In genomic region chr7:80260625-80261371, GRCm38 (mm10) we compare ENCODE assay signal across 8 mouse cellular contexts. TPM values are rescaled to one million over a fixed set of nuclear protein-coding genes. Genes with fewer than 3 reads are reported as not detected.
DNase-seq lines count a peak whose midpoint lies in the region; ATAC-seq lines count a peak whose summit lies in the region.

Gene Ngrn, plus strand, starts transcription at chr7:80261215.

- peak within 1 kb of the TSS; percentile 91 for H3K4me3 ChIP-seq in intestine, embryonic 15.5 days (replicated peaks)

- intact Hi-C loops in gastrocnemius, postnatal 36 days (cut with DNase I): no loop called here
- intact Hi-C loops in left cerebral cortex, postnatal 14 days (cut with DNase I): no loop called here

- peaks cover 16% of the 10 kb centered on the region for H3K36me3 ChIP-seq in intestine, embryonic 15.5 days

- peak; percentile 78 for DNase-seq in adrenal gland, adult 8-10 months
- DNase-seq in embryo, embryonic 11.5 days (ENCODE audit: low read depth, low spot score): peak; percentile 65
- DNase-seq in gastrocnemius, postnatal 36 days: peak; percentile 75 to 79
- DNase-seq in left cerebral cortex, postnatal 14 days (ENCODE audit: low spot score in 2 of 2): peak; percentile 86 to 88
- DNase-seq in right cerebral cortex, postnatal 14 days: peak; percentile 82
- DNase-seq in urinary bladder, postnatal 36 days (ENCODE audit: low spot score in 2 of 2): peak; percentile 82 to 86

- H3K9ac ChIP-seq in intestine, embryonic 15.5 days: peak within 1 kb of the TSS; percentile 85

- ATAC-seq in intestine, embryonic 15.5 days: peak; percentile 92
- peak; percentile 79 for ATAC-seq in megakaryocyte-erythroid progenitor cell, adult 5-6 weeks (replicated peaks; ENCODE audit: low FRiP score, low TSS enrichment, poor library complexity, severe bottlenecking)

- H3K27me3 ChIP-seq in intestine, embryonic 15.5 days (replicated peaks): no peaks in the 10 kb centered on the region

- H3K4me1 ChIP-seq in intestine, embryonic 15.5 days (replicated peaks): no peaks in the 10 kb centered on the region

- WGBS in intestine, embryonic 15.5 days: 26% methylated on average over 40 of the region's 40 CpGs

- H3K9me3 ChIP-seq in intestine, embryonic 15.5 days: no peaks in the 10 kb centered on the region

- H3K4me2 ChIP-seq in intestine, embryonic 15.5 days (replicated peaks): peak within 1 kb of the TSS; percentile 68

- peak within 1 kb of the TSS; percentile 86 for H3K27ac ChIP-seq in intestine, embryonic 15.5 days

RNA-seq across cellular contexts. Expression of gene Ngrn, which starts in this region (rescaled TPM):
- total RNA-seq in adrenal gland, adult 8-10 months (2022): 10 to 100 TPM; 54.9 to 59.1 (median 57.7) TPM
- 10 to 100 TPM; 16.8 to 20.4 TPM for total RNA-seq in gastrocnemius, postnatal 36 days (2021)
- 51.3 and 52.8 TPM in 2 replicates for polyA plus RNA-seq in intestine, embryonic 15.5 days (2015; fragmentation: Nextera tagmentation; extraction: Ambion mirVana)
- 10 to 100 TPM; 39.9 to 42.4 TPM for total RNA-seq in left cerebral cortex, postnatal 14 days (2021)
- 24.4 and 37.7 TPM in 2 replicates for total RNA-seq in megakaryocyte-erythroid progenitor cell, adult 5-6 weeks (2014; fragmentation: Nextera tagmentation)
- 18.8 and 25.7 TPM in 2 replicates for total RNA-seq in megakaryocyte-erythroid progenitor cell, adult 5-6 weeks (2017)

Comparison
In these comparisons a context has a peak if more than half of its experiments do, and no peak if none do; other contexts are left out.
1. Peak in every context shown above with its lines: DNase-seq, ATAC-seq, H3K4me3 ChIP-seq and H3K27ac ChIP-seq.